Mouse (Mus musculus): ENCODE measurements around the gene Ptpn7. TPM values are rescaled to one million over a fixed set of nuclear protein-coding genes. Genes with fewer than 3 reads are reported as not detected.
"Not testable (repeated sequence)": the region's sequence is repeated elsewhere in the genome, so short reads cannot be mapped to it uniquely, and the experiment has no call there.

Ptpn7 gene
- polyA plus RNA-seq, 1 experiment = 57.8 TPM

GRCm38 (mm10) chr1:135097441-135097840, 35.1 kb upstream of the Ptpn7 start:
- no peak overlapping the region for H3K4me3 ChIP-seq (replicated peaks)
- no peaks in the 10 kb centered on the region for H3K36me3 ChIP-seq (replicated peaks; ENCODE audit: low read length)
- no peaks in the 10 kb centered on the region for H3K9me3 ChIP-seq
- peaks cover 80% of the 10 kb centered on the region for H3K27me3 ChIP-seq (replicated peaks)
- TF ChIP-seq FLI1 (IDR thresholded peaks at IDR 0.05; ENCODE audit: low read length) (no peak), GATA1 (IDR thresholded peaks at IDR 0.05; ENCODE audit: borderline replicate concordance, low read length) (no peak)
- peaks cover 17% of the 10 kb centered on the region for H3K4me1 ChIP-seq

GRCm38 (mm10) chr1:135098441-135098840, 34.1 kb upstream of the Ptpn7 start:
- Histone ChIP-seq H3K4me1 (peaks cover 17% of the 10 kb centered on the region), H3K9me3 (no peaks in the 10 kb centered on the region), H3K4me3 (replicated peaks) (no peak overlapping the region), H3K36me3 (replicated peaks; ENCODE audit: low read length) (no peaks in the 10 kb centered on the region), H3K27me3 (replicated peaks) (peaks cover 89% of the 10 kb centered on the region)
- TF ChIP-seq GATA1 (IDR thresholded peaks at IDR 0.05; ENCODE audit: borderline replicate concordance, low read length) = no peak
- no peak for TF ChIP-seq FLI1 (IDR thresholded peaks at IDR 0.05; ENCODE audit: low read length)

GRCm38 (mm10) chr1:135100400-135100799, 32.1 kb upstream of the Ptpn7 start:
- no peaks in the 10 kb centered on the region for H3K9me3 ChIP-seq
- TF ChIP-seq GATA1 (IDR thresholded peaks at IDR 0.05; ENCODE audit: borderline replicate concordance, low read length) (no peak), FLI1 (IDR thresholded peaks at IDR 0.05; ENCODE audit: low read length) (no peak)
- H3K4me1 ChIP-seq = peaks cover 19% of the 10 kb centered on the region
- peaks cover 96% of the 10 kb centered on the region for H3K27me3 ChIP-seq (replicated peaks)
- H3K36me3 ChIP-seq (replicated peaks; ENCODE audit: low read length) = no peaks in the 10 kb centered on the region
- no peak overlapping the region for H3K4me3 ChIP-seq (replicated peaks)

- Histone ChIP-seq H3K27me3 (replicated peaks) (peaks cover 66% of the 10 kb centered on the region), H3K36me3 (replicated peaks; ENCODE audit: low read length) (peaks cover 27% of the 10 kb centered on the region), H3K4me1 (peaks cover 37% of the 10 kb centered on the region), H3K9me3 (no peaks in the 10 kb centered on the region), H3K4me3 (replicated peaks) (peak within 1 kb of the TSS; percentile 79)
- TF ChIP-seq FLI1 (IDR thresholded peaks at IDR 0.05; ENCODE audit: low read length) (no peak), GATA1 (IDR thresholded peaks at IDR 0.05; ENCODE audit: borderline replicate concordance, low read length) (no peak)
These were observed 27.4 kb upstream of the Ptpn7 start, which contains the start of gene Lgr6 for GRCm38 (mm10) chr1:135105124-135105523. Gene Lgr6 (minus strand): TSS chr1:135105276.

- H3K36me3 ChIP-seq (replicated peaks; ENCODE audit: low read length) = peaks cover 35% of the 10 kb centered on the region
- TF ChIP-seq GATA1 (IDR thresholded peaks at IDR 0.05; ENCODE audit: borderline replicate concordance, low read length) (no peak), FLI1 (IDR thresholded peaks at IDR 0.05; ENCODE audit: low read length) (no peak)
- H3K4me3 ChIP-seq (replicated peaks) = peak overlapping the region; percentile 39
- peaks cover 58% of the 10 kb centered on the region for H3K27me3 ChIP-seq (replicated peaks)
- H3K4me1 ChIP-seq = peaks cover 42% of the 10 kb centered on the region
- no peaks in the 10 kb centered on the region for H3K9me3 ChIP-seq
These were observed 26.5 kb upstream of the Ptpn7 start for GRCm38 (mm10) chr1:135105951-135106350.

GRCm38 (mm10) chr1:135108611-135109010, 23.9 kb upstream of the Ptpn7 start:
- Histone ChIP-seq H3K4me3 (replicated peaks) (no peak overlapping the region), H3K9me3 (no peaks in the 10 kb centered on the region), H3K4me1 (peaks cover 57% of the 10 kb centered on the region), H3K36me3 (replicated peaks; ENCODE audit: low read length) (peaks cover 61% of the 10 kb centered on the region), H3K27me3 (replicated peaks) (peaks cover 31% of the 10 kb centered on the region)
- TF ChIP-seq FLI1 (IDR thresholded peaks at IDR 0.05; ENCODE audit: low read length) = no peak
- no peak for TF ChIP-seq GATA1 (IDR thresholded peaks at IDR 0.05; ENCODE audit: borderline replicate concordance, low read length)

- Histone ChIP-seq H3K27me3 (replicated peaks) (peaks cover 16% of the 10 kb centered on the region), H3K9me3 (no peaks in the 10 kb centered on the region), H3K4me1 (peaks cover 48% of the 10 kb centered on the region), H3K36me3 (replicated peaks; ENCODE audit: low read length) (peaks cover 75% of the 10 kb centered on the region), H3K4me3 (replicated peaks) (no peak overlapping the region)
- no peak for TF ChIP-seq FLI1 (IDR thresholded peaks at IDR 0.05; ENCODE audit: low read length)
- no peak for TF ChIP-seq GATA1 (IDR thresholded peaks at IDR 0.05; ENCODE audit: borderline replicate concordance, low read length)
These were observed 22.4 kb upstream of the Ptpn7 start for GRCm38 (mm10) chr1:135110075-135110474.

GRCm38 (mm10) chr1:135111271-135111670, 21.2 kb upstream of the Ptpn7 start:
- H3K4me1 ChIP-seq = peaks cover 38% of the 10 kb centered on the region
- H3K4me3 ChIP-seq (replicated peaks); H3K27me3 ChIP-seq (replicated peaks); H3K9me3 ChIP-seq: not testable (repeated sequence)
- H3K36me3 ChIP-seq (replicated peaks; ENCODE audit: low read length) = peaks cover 87% of the 10 kb centered on the region

- H3K36me3 ChIP-seq (replicated peaks; ENCODE audit: low read length) = peaks cover 99% of the 10 kb centered on the region
- H3K4me1 ChIP-seq = peaks cover 39% of the 10 kb centered on the region
- H3K9me3 ChIP-seq = no peaks in the 10 kb centered on the region
- H3K27me3 ChIP-seq (replicated peaks) = no peaks in the 10 kb centered on the region
- no peak overlapping the region for H3K4me3 ChIP-seq (replicated peaks)
- TF ChIP-seq FLI1 (IDR thresholded peaks at IDR 0.05; ENCODE audit: low read length) (no peak), GATA1 (IDR thresholded peaks at IDR 0.05; ENCODE audit: borderline replicate concordance, low read length) (no peak)
These were observed 19.8 kb upstream of the Ptpn7 start for GRCm38 (mm10) chr1:135112661-135113060.

- Histone ChIP-seq H3K4me1 (peaks cover 49% of the 10 kb centered on the region), H3K36me3 (replicated peaks; ENCODE audit: low read length) (peaks cover 94% of the 10 kb centered on the region), H3K9me3 (no peaks in the 10 kb centered on the region), H3K27me3 (replicated peaks) (no peaks in the 10 kb centered on the region), H3K4me3 (replicated peaks) (no peak overlapping the region)
- no peak for TF ChIP-seq GATA1 (IDR thresholded peaks at IDR 0.05; ENCODE audit: borderline replicate concordance, low read length)
- TF ChIP-seq FLI1 (IDR thresholded peaks at IDR 0.05; ENCODE audit: low read length) = no peak
These were observed 7.7 kb upstream of the Ptpn7 start for GRCm38 (mm10) chr1:135124573-135125363.
